Mouse (Mus musculus) Muller cell, postnatal 12 days (primary cell): ENCODE results near the gene Cep63.

Experiments
- DNase-seq: peaks from one replicate; pipeline ENCODE4 v3.0.0-alpha.2; 2015; ENCODE audit errors: inconsistent ontology term

The Cep63 gene

DNA sequence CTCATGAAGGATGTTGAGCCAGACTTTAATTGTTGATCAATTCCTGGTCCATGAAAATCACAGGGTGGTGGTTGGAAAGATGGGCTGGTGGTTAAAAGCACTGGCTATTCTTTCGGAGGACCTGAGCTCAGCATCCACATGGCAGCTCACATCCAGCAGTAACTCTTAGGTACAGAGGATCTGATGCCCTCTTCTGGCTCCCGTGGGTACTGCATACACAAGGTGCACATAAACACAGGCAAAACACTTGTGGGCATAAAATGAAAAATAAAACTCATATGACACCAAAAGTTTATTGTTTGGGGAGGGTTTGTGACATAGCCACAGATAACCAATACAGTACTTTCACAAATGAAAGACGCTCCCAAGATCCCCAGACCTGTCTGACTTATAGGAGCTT, 67.9 kb downstream of the Cep63 start:
- no peak for DNase-seq

- no peak for DNase-seq
Observed at GRCm38 (mm10) chr9:102553781-102554180, 72.6 kb downstream of the Cep63 start.

GRCm38 (mm10) chr9:102551771-102552170, 74.6 kb downstream of the Cep63 start:
- DNase-seq = no peak

DNA sequence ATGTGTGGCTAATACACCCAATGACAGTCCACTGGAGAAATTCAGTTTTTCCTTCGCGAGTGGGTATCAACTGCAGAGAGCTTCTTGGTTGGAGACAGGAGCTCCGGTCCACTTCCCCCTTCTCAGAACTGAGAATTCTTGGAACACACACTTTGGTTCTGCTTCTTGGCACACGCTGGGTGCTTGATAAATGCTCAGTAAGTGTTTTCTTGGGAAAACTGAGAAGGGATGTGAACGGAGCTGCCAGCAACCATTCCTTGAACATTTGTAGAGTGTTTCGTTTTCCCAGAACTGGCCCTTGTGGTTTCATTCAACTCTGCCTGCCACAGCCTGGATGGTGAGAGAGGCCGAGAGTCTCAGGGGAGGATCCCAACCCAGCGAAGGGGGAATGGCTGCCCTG, 77.1 kb downstream of the Cep63 start:
- no peak for DNase-seq

GRCm38 (mm10) chr9:102547028-102547354, 79.3 kb downstream of the Cep63 start:
- no peak for DNase-seq

DNA sequence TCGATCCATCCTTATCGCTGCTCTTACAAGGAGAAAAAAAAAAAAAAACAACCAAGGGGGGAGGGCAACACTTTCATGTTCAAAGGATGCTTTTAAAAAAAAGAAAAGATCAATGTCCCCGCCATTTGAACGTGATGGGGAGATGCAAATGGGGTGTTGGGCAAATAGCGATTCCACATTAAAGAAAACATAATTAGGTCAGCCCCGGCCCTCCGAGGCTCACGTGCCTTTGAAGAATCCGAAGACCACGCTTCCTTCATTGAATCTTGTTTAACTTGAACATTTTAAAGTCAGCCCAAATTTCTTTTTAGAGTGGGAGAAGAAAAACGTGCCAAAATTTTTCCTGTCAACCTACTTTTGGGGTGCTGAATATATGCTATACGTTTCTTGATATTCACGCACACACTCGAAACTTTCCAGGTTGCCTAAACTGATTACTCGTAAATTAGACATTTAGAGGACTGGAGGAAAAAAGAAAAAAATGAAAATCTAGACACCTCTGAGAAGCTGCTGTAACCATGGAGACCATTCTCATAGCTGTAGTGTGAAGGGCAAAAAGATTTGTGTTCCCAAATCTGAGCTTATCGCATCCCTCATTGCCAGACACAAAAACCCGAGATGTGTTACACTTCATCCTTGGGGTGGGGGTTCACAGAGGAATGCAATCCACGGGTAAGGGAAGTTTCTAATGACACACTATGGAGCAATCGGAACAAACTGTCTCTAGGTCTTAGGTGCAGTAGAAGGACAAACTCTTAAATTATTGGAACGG, 79.9 kb downstream of the Cep63 start:
- no peak for DNase-seq

DNA sequence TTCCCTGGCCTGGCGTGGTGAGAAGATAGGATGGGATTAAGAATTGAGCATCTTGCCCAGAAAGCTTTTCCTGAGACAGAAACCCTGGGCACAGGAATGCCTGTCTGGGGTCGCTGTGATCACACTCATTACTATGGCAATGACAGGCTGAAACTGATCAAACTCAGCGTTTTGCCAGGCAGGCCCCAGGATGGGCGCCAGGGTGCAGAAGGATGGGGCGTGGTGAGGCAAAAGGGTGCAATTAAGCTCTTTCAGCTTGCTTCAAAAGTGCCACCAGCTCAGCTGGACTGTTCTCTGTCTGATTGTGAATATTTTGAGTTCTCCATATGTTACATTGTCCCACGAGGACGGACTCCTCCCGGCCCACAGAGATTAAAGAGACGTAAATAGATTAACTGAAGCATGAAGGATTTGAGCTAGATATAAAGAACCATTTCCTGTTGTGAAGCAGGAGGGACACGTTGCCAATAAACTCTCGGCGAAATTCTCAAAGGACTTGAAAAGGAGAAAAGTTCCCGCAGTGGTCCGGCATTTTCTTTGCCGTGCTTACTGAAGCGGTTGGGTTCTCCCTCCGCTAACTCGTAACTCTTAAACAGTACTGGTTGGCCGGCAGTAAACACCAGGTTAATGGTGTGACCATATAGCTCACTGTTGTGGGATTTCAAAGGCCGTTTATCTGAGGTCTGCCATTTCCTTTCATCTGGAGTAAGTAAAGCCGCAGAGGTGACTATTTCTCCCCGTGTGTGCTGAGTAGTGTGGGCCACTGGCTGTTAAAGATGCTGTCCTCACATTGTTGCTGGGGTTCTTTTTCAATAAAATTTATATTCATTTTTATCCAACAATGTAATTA, 80.7 kb downstream of the Cep63 start:
- no peak for DNase-seq

GRCm38 (mm10) chr9:102544773-102545366, 81.5 kb downstream of the Cep63 start:
- peak; percentile 84 for DNase-seq

GRCm38 (mm10) chr9:102544116-102544772, 82.1 kb downstream of the Cep63 start:
- DNase-seq = no peak

- no peak for DNase-seq
Observed at GRCm38 (mm10) chr9:102543761-102544115, 82.6 kb downstream of the Cep63 start.

- DNase-seq = no peak
Observed at GRCm38 (mm10) chr9:102542540-102542939, 83.8 kb downstream of the Cep63 start.

DNA sequence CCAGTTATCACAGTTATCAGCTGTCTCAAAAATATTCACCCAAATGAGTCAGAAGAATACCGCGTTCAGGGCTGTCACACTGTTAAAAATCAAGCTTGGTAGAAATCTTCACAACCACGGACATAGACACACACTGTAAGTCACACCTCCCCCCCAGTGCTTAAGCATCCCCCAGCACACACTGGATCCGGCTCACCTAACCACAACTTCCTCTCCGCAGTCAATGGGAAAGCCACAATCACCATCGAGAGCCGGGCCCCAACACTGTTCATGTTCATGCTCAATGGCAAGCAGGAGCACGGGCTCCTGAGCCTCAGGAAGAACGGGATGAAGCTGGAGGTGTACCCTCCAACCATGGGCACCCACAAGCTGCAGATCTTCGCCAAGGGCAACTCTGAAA, 84.7 kb downstream of the Cep63 start:
- no peak for DNase-seq

DNA sequence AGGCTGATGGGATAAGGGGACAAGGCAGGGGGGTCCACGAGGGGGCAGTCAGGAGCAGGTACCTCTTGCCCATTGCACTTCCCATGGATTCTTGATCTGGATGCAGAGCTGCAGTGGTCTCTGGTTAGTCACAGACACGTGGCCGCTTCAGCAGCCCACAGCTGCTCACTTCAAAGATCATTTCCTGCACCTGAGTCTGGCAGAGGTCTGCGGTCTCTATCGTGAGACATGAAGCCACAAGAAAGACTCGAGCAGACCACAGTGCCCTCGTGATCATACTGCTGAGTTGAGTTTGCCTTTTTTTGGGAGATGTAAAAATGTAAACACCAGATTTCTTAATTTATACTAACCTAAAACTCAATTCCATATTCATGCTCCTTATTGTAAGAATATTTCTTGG, 86.6 kb downstream of the Cep63 start:
- no peak for DNase-seq

DNA sequence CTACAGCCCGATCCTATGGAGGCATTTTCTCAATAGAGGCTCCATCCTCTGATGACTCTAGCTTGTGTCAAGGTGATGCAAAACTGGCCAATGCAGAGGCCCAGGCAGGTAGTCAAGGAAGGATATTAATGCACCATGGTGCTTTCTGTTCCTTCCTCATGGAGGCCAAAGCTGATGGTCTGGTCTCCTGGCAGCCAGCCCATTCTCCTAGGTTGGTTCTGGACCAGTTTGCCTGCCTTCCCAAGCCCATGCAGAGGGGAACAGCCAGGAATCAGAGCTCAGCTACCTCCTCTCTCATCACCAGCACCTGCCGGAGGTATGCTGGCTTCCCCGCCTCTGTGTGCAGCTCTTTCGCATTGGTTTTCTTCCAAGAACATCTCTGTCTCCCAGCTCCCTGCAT, 89.4 kb downstream of the Cep63 start:
- no peak for DNase-seq
